Mouse (Mus musculus): ENCODE results near the gene Rfc3. TPM values are rescaled to one million over a fixed set of nuclear protein-coding genes. Genes with fewer than 3 reads are reported as not detected.
"Not testable (repeated sequence)": the region's sequence is repeated elsewhere in the genome, so short reads cannot be mapped to it uniquely, and the experiment has no call there.

Gene Rfc3
- polyA plus RNA-seq (2015; fragmentation: Nextera tagmentation; extraction: Ambion mirVana), result 108 and 123 TPM in 2 replicates

DNA sequence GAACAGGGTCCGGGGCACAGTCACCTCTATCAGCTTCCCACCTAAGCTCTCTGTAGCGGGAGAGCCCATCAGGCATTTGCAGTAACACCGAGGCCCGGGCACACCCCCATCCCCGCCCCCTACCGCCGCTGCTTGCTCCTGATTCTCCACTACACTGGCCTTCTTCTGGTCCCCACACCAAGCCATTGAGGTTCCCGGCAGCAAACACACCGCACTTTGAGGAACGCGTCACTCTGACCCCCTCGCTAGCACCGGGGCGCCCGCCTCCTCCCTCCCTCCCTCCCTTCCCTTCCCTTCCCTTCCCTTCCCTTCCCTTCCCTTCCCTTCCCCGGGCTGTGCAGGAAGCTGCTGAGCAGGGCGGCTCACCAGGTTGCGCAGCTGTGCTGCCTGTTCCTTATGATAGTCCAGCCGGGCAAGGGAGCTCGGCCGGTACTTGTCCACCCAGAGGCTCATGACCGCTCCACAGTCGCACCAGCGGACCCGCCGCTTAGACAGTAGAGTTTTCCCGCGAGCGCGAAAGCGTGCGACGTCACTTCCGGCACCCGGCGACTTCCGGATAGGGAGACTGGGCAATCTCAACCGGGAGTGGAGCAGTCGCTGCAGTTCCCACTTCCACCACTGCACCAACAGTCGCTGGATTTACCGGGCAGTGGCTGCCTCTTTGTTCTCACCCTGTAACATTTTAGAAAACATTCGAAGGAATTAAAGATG, at the start of gene Rfc3:
Gene Rfc3, minus strand, starts transcription at position 543 of the 711 bp plus-strand sequence.
- Histone ChIP-seq H3K4me2 (replicated peaks) (peak within 1 kb of the TSS; percentile 67), H3K9me3 (no peaks in the 10 kb centered on the region), H3K36me3 (peaks cover 35% of the 10 kb centered on the region), H3K27ac (peak within 1 kb of the TSS; percentile 78), H3K9ac (peak within 1 kb of the TSS; percentile 77), H3K4me3 (peak within 1 kb of the TSS; percentile 68), H3K4me1 (peaks cover 10% of the 10 kb centered on the region), H3K27me3 (no peaks in the 10 kb centered on the region)
- ATAC-seq (ENCODE audit: low FRiP score, low read depth), result peak; percentile 98
- under 1% methylated on average over 40 of the region's 42 CpGs for WGBS

GRCm38 (mm10) chr5:151693636-151694035, 42.6 kb upstream of the Rfc3 start:
- H3K4me2 ChIP-seq (replicated peaks), result not testable (repeated sequence)

DNA sequence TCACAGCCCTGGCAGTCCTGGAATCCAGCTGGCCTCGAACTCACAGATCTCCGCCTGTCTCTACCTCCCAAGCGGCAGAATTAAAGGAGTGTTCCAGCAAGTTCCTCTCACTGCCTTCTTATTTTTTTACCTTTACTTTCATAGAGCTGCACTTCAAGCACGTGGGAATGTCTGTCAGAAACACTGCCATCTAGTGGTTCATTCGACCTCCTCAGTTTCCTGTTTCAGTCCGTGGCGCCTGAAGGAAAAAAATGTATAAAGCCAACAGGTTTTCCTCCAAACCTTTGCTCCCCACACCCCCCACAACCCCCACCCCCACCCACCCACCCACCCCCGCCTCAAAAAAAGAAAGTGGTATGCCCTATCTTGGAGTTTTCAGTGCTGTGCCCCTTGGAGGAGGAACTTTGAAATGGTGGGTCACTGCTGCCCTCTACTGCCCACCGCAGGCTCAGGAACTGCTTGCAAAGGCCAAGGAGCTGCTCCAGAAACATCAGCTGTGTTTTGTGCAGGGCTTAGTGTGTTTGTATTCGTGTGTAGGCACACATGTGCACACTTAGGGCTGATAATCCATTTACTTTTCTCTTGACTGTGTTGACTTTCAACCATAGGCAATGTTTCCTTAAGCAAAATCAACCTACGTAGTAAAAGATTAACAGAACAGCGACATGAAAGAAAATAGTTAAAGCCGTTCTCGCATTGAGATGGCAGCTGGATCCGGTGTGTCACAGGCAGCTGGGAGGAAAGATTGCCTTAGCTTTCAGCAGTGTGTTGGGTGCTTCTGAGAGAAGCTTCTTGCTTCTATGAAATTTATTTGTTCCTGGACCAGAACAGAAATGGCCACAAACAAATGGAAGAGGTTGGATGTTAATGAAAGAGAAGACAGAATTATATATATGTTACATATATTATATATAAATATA, 35.8 kb upstream of the Rfc3 start:
- 25% methylated on average over 15 of the region's 15 CpGs for WGBS
- peak overlapping the region; percentile 41 for H3K4me2 ChIP-seq (replicated peaks)
- no peaks in the 10 kb centered on the region for H3K27me3 ChIP-seq
- no peak overlapping the region for H3K4me3 ChIP-seq
- no peaks in the 10 kb centered on the region for H3K4me1 ChIP-seq
- no peaks in the 10 kb centered on the region for H3K9me3 ChIP-seq
- no peak overlapping the region for H3K9ac ChIP-seq
- peak; percentile 94 for ATAC-seq (ENCODE audit: low FRiP score, low read depth)
- no peak overlapping the region for H3K27ac ChIP-seq
- no peaks in the 10 kb centered on the region for H3K36me3 ChIP-seq

More at GRCm38 (mm10) chr5:151693636-151694035, 42.6 kb upstream of the Rfc3 start:
- not testable (repeated sequence) for ATAC-seq (ENCODE audit: low FRiP score, low read depth); H3K36me3 ChIP-seq; H3K4me1 ChIP-seq; H3K27ac ChIP-seq; H3K9me3 ChIP-seq; H3K9ac ChIP-seq; H3K4me3 ChIP-seq; H3K27me3 ChIP-seq
- 93% methylated on average over 13 of the region's 13 CpGs for WGBS

GRCm38 (mm10) chr5:151662207-151662606, 11.2 kb upstream of the Rfc3 start:
- no peak overlapping the region for H3K4me3 ChIP-seq
- no peaks in the 10 kb centered on the region for H3K27me3 ChIP-seq
- ATAC-seq (ENCODE audit: low FRiP score, low read depth), result no peak
- no peak overlapping the region for H3K27ac ChIP-seq
- H3K9me3 ChIP-seq, result no peaks in the 10 kb centered on the region
- no peaks in the 10 kb centered on the region for H3K4me1 ChIP-seq
- H3K9ac ChIP-seq, result no peak overlapping the region
- 91% methylated on average over 4 of the region's 4 CpGs for WGBS
- H3K4me2 ChIP-seq (replicated peaks), result no peak overlapping the region
- H3K36me3 ChIP-seq, result no peaks in the 10 kb centered on the region

GRCm38 (mm10) chr5:151651411-151651784, 356 bp upstream of the Rfc3 start:
- Histone ChIP-seq H3K27ac (no peak overlapping the region), H3K9ac (no peak overlapping the region), H3K4me2 (replicated peaks) (peak overlapping the region; percentile 67), H3K36me3 (peaks cover 30% of the 10 kb centered on the region), H3K27me3 (no peaks in the 10 kb centered on the region), H3K4me3 (peak overlapping the region; percentile 68; the same call in 1 of the 2 replicates), H3K4me1 (peaks cover 10% of the 10 kb centered on the region), H3K9me3 (no peaks in the 10 kb centered on the region)
- WGBS, result 66% methylated on average over 3 of the region's 3 CpGs
- ATAC-seq (ENCODE audit: low FRiP score, low read depth), result no peak

DNA sequence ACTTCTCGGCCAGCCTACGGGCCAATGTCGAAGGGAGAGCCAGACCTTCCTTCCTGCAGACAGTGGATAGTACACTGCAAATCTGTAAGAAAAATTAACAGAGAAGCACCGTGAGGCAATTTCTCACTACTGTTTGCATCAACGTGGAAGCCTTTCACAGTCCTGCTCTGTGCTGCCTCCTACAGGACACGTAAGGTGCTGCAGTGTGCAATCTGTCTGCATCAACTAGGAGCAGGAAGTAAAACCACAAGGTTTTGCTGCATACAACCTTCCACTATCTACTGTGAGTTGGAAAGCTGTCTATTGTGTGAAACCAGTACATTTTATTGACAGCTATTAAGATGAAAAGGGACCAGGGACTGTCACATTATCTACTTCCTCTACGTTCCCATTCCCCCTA, 6.2 kb downstream of the Rfc3 start:
- no peak overlapping the region for H3K27ac ChIP-seq
- no peak for ATAC-seq (ENCODE audit: low FRiP score, low read depth)
- H3K4me2 ChIP-seq (replicated peaks), result no peak overlapping the region
- H3K4me3 ChIP-seq, result no peak overlapping the region
- H3K36me3 ChIP-seq, result peaks cover 94% of the 10 kb centered on the region
- no peaks in the 10 kb centered on the region for H3K27me3 ChIP-seq
- peaks cover 6% of the 10 kb centered on the region for H3K4me1 ChIP-seq
- peaks cover 9% of the 10 kb centered on the region; the same call in 1 of the 2 replicates for H3K9me3 ChIP-seq
- WGBS, result 96% methylated on average over 7 of the region's 7 CpGs
- H3K9ac ChIP-seq, result no peak overlapping the region

DNA sequence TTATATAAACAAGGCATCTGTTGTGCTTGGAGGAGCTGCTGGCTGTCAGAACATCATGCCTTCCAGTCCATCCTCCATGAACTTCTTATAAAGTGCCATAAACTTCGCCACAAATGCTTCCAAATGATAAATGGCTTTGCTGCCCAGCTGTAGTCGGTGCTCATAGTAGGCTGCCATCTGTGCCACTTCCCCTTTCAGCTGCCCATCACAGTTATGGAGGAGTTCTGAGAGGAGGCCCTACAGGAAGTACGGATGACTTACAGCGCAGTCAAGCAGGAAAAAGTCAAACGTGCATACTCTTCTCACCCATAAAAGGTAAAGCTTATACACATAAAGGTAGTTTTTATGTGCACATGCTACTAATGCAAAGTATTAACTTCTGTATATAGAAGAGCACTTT, 8.2 kb downstream of the Rfc3 start:
- Histone ChIP-seq H3K9ac (no peak overlapping the region), H3K36me3 (peaks cover 79% of the 10 kb centered on the region)
- 86% methylated on average over 5 of the region's 5 CpGs for WGBS

DNA sequence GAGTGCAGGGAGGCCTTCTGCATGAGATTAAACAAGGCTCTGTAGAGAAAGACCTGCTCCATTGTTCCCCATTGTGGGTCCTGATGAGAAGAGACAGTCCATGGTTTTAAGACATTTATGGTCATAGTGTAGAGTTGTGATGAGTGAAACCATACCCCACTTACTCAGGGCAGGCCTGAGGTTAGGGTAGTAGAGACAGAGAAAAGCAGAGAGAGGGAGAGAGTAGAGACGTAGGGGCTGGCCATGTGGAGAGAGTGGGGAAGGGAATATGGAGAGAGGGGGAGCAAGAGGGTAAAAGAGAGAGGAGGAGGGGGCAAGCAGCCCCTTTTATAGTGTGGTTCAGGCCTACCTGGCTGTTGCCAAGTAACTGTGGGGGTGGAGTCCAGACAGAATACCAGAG, 8.9 kb downstream of the Rfc3 start:
- H3K36me3 ChIP-seq, result peaks cover 72% of the 10 kb centered on the region
- no peak overlapping the region for H3K4me2 ChIP-seq (replicated peaks)
- H3K27me3 ChIP-seq, result no peaks in the 10 kb centered on the region
- H3K27ac ChIP-seq, result no peak overlapping the region
- 89% methylated on average over 1 of the region's 1 CpGs for WGBS
- no peak overlapping the region for H3K9ac ChIP-seq
- no peak for ATAC-seq (ENCODE audit: low FRiP score, low read depth)
- peaks cover 10% of the 10 kb centered on the region; the same call in 1 of the 2 replicates for H3K9me3 ChIP-seq
- no peak overlapping the region for H3K4me3 ChIP-seq
- no peaks in the 10 kb centered on the region for H3K4me1 ChIP-seq

More for the DNA sequence above, 8.2 kb downstream of the Rfc3 start:
- no peaks in the 10 kb centered on the region for H3K27me3 ChIP-seq
- H3K27ac ChIP-seq, result no peak overlapping the region
- H3K4me2 ChIP-seq (replicated peaks), result no peak overlapping the region
- no peak for ATAC-seq (ENCODE audit: low FRiP score, low read depth)
- H3K9me3 ChIP-seq, result peaks cover 10% of the 10 kb centered on the region; the same call in 1 of the 2 replicates
- no peaks in the 10 kb centered on the region for H3K4me1 ChIP-seq
- no peak overlapping the region for H3K4me3 ChIP-seq

- no peak for ATAC-seq (ENCODE audit: low FRiP score, low read depth)
- H3K4me3 ChIP-seq, result no peak within 1 kb of the TSS
- no peaks in the 10 kb centered on the region for H3K9me3 ChIP-seq
- no peak within 1 kb of the TSS for H3K9ac ChIP-seq
- WGBS, result 84% methylated on average over 3 of the region's 3 CpGs
- no peaks in the 10 kb centered on the region for H3K36me3 ChIP-seq
- no peak within 1 kb of the TSS for H3K4me2 ChIP-seq (replicated peaks)
- no peaks in the 10 kb centered on the region for H3K27me3 ChIP-seq
- no peak within 1 kb of the TSS for H3K27ac ChIP-seq
- no peaks in the 10 kb centered on the region for H3K4me1 ChIP-seq
Measured at GRCm38 (mm10) chr5:151605921-151606320, 45.1 kb downstream of the Rfc3 start, which contains the start of gene Vmn2r18. Gene Vmn2r18, minus strand, starts transcription at chr5:151606021.

- no peaks in the 10 kb centered on the region for H3K36me3 ChIP-seq
- no peak overlapping the region for H3K9ac ChIP-seq
- ATAC-seq (ENCODE audit: low FRiP score, low read depth), result no peak
- WGBS, result 47% methylated on average over 1 of the region's 1 CpGs
- H3K9me3 ChIP-seq, result no peaks in the 10 kb centered on the region
- H3K27me3 ChIP-seq, result no peaks in the 10 kb centered on the region
- no peaks in the 10 kb centered on the region for H3K4me1 ChIP-seq
- H3K27ac ChIP-seq, result no peak overlapping the region
- no peak overlapping the region for H3K4me3 ChIP-seq
- H3K4me2 ChIP-seq (replicated peaks), result no peak overlapping the region
Measured at GRCm38 (mm10) chr5:151601696-151602095, 49.3 kb downstream of the Rfc3 start.
